In the genomic region with DNA sequence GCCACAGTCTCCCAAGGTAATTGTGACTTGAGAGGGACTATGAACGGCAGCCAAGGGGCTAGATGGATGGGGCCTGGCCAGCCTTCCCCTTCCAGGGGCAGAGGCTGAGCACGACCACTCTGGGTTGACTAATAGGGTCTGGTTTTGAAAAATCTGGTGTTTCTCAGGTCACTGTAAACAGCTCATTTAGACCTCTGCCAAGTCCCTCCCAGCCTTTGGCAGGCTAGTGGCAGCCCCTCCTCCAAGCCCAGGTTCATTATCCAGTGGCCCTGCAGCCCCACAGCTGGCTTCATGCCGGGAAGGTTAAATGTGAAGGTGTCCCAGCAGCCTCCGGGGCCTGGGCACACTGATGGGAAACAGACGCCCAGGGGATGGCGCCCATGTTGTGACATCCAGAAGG, we compare ENCODE assay signal across 9 mouse cellular contexts.
DNase-seq lines count a peak whose midpoint lies in the region; ATAC-seq lines count a peak whose summit lies in the region.
"Had no signal": no experiment of that assay in that cellular context is flagged by ENCODE, and none has a peak within 500 bp of the region (broad histone marks: within the 10 kb centered on the region; RNA-seq: fewer than 3 reads in every experiment).

No protein-coding gene starts in this region.

- no peaks in the 10 kb centered on the region for H3K36me3 ChIP-seq in lung, embryonic 16.5 days (ENCODE audit: control insufficient read depth, insufficient read depth, low read length)
- peaks cover 23% of the 10 kb centered on the region for H3K36me3 ChIP-seq in embryonic facial prominence, embryonic 12.5 days
- no peaks in the 10 kb centered on the region for H3K36me3 ChIP-seq in kidney, embryonic 14.5 days (ENCODE audit: control insufficient read depth, insufficient read depth, low read length)
- peaks cover 5% of the 10 kb centered on the region for H3K36me3 ChIP-seq in neural tube, embryonic 15.5 days

- no peaks in the 10 kb centered on the region for H3K9me3 ChIP-seq in lung, embryonic 16.5 days (ENCODE audit: control insufficient read depth, low read length)
- no peaks in the 10 kb centered on the region for H3K9me3 ChIP-seq in embryonic facial prominence, embryonic 12.5 days
- H3K9me3 ChIP-seq in kidney, embryonic 14.5 days (ENCODE audit: control insufficient read depth, low read length), result no peaks in the 10 kb centered on the region
- H3K9me3 ChIP-seq in neural tube, embryonic 15.5 days (replicated peaks), result no peaks in the 10 kb centered on the region

- peaks cover 5% of the 10 kb centered on the region for H3K4me1 ChIP-seq in lung, embryonic 16.5 days (replicated peaks; ENCODE audit: control insufficient read depth, insufficient read depth, low read length)
- H3K4me1 ChIP-seq in embryonic facial prominence, embryonic 12.5 days, result peaks cover 38% of the 10 kb centered on the region
- H3K4me1 ChIP-seq in kidney, embryonic 14.5 days (ENCODE audit: control insufficient read depth, insufficient read depth, low read length), result no peaks in the 10 kb centered on the region
- H3K4me1 ChIP-seq in neural tube, embryonic 15.5 days, result peaks cover 61% of the 10 kb centered on the region

- no peak overlapping the region; the same call in 1 of the 2 replicates for H3K9ac ChIP-seq in lung, embryonic 16.5 days (ENCODE audit: low read length)
- H3K9ac ChIP-seq in embryonic facial prominence, embryonic 12.5 days, result no peak overlapping the region
- no peak overlapping the region for H3K9ac ChIP-seq in kidney, embryonic 14.5 days (ENCODE audit: low read depth, low read length)
- no peak overlapping the region for H3K9ac ChIP-seq in neural tube, embryonic 15.5 days (replicated peaks)

- no peak overlapping the region for H3K4me2 ChIP-seq in lung, embryonic 16.5 days (ENCODE audit: low read depth, low read length)
- H3K4me2 ChIP-seq in embryonic facial prominence, embryonic 12.5 days (replicated peaks), result 0 out of 2 replicates have a peak overlapping the region, but pooled peaks have one; percentile 1
- H3K4me2 ChIP-seq in kidney, embryonic 14.5 days (replicated peaks; ENCODE audit: low read depth, low read length), result no peak overlapping the region
- H3K4me2 ChIP-seq in neural tube, embryonic 15.5 days, result no peak overlapping the region

- H3K4me3 ChIP-seq in lung, embryonic 16.5 days (ENCODE audit: low read length), result no peak overlapping the region
- H3K4me3 ChIP-seq in embryonic facial prominence, embryonic 12.5 days, result no peak overlapping the region
- no peak overlapping the region for H3K4me3 ChIP-seq in kidney, embryonic 14.5 days (ENCODE audit: low read length)
- no peak overlapping the region for H3K4me3 ChIP-seq in neural tube, embryonic 15.5 days (replicated peaks)
- H3K4me3 ChIP-seq: heart, adult 2 months had no signal

- H3K27ac ChIP-seq in lung, embryonic 16.5 days (ENCODE audit: low read length), result no peak overlapping the region
- H3K27ac ChIP-seq in embryonic facial prominence, embryonic 12.5 days, result 0 out of 2 replicates have a peak overlapping the region, but pooled peaks have one; percentile 54
- H3K27ac ChIP-seq in kidney, embryonic 14.5 days (ENCODE audit: low read depth, low read length), result no peak overlapping the region
- H3K27ac ChIP-seq in neural tube, embryonic 15.5 days (replicated peaks), result peak overlapping the region; percentile 65
- H3K27ac ChIP-seq: heart, adult 2 months had no signal

- ATAC-seq in lung, embryonic 16.5 days (ENCODE audit: low read depth), result peak; percentile 60; the same call in 1 of the 2 replicates
- ATAC-seq in embryonic facial prominence, embryonic 12.5 days (ENCODE audit: insufficient number of reproducible peaks, insufficient read depth, low FRiP score, low TSS enrichment), result peak; percentile 65
- ATAC-seq in kidney, embryonic 14.5 days (ENCODE audit: low FRiP score, low TSS enrichment), result 0 out of 2 replicates have a peak, but pooled peaks have one; percentile 32
- ATAC-seq in neural tube, embryonic 15.5 days (ENCODE audit: low FRiP score), result peak; percentile 62; the same call in 1 of the 2 replicates

- 25% methylated on average over 6 of the region's 6 CpGs for WGBS in lung, embryonic 16.5 days
- WGBS in embryonic facial prominence, embryonic 12.5 days, result 16% methylated on average over 6 of the region's 6 CpGs
- 26% methylated on average over 6 of the region's 6 CpGs for WGBS in kidney, embryonic 14.5 days
- 16% methylated on average over 6 of the region's 6 CpGs for WGBS in neural tube, embryonic 15.5 days

- H3K27me3 ChIP-seq in lung, embryonic 16.5 days (ENCODE audit: control insufficient read depth, insufficient read depth, low read depth, low read length), result 0 out of 2 replicates have a peak, but pooled peaks cover 2% of the 10 kb centered on the region
- no peaks in the 10 kb centered on the region for H3K27me3 ChIP-seq in embryonic facial prominence, embryonic 12.5 days
- H3K27me3 ChIP-seq in kidney, embryonic 14.5 days (ENCODE audit: control insufficient read depth, insufficient read depth, low read length), result no peaks in the 10 kb centered on the region
- H3K27me3 ChIP-seq in neural tube, embryonic 15.5 days (replicated peaks), result no peaks in the 10 kb centered on the region

- DNase-seq in lung, postnatal 14 days, result no peak
- DNase-seq in layer of hippocampus, adult 18-20 months (ENCODE audit: low spot score in 2 of 2), result no peak
- no peak for DNase-seq in spleen, postnatal 10 days (ENCODE audit: low spot score in 2 of 2)
- no peak for DNase-seq in natural killer cell, adult 2 months (ENCODE audit: low spot score in 2 of 2)

Comparison
In these comparisons a context has a peak if more than half of its experiments do, and no peak if none do; other contexts are left out.
1. H3K27ac ChIP-seq: peak in embryonic facial prominence, embryonic 12.5 days (single experiment) and neural tube, embryonic 15.5 days (single experiment); none in lung, embryonic 16.5 days (single experiment) and kidney, embryonic 14.5 days (single experiment).
2. Peak in every context shown above with its lines, with median percentiles within 50 percentile points of each other: ATAC-seq.